Mouse (Mus musculus) embryonic fibroblast, embryonic 13.5 days (primary cell): ENCODE results near the gene Hbq1b.

Experiments used
- CTCF ChIP-seq: IDR thresholded peaks from 2 replicates; pipeline ENCODE4 v1.5.1; 2011; ENCODE audit warnings: mild to moderate bottlenecking, control low read depth, low read length, moderate library complexity, borderline replicate concordance; ENCODE audit not compliant: insufficient read depth
- POLR2A ChIP-seq: IDR thresholded peaks from 2 replicates; pipeline ENCODE4 v1.6.1; 2011; ENCODE audit warnings: low read depth, mild to moderate bottlenecking, control low read depth, low read length, moderate library complexity

GRCm38 (mm10) chr11:32278458-32278957 lies 8.3 kb upstream of the Hbq1b start:
- no peak for TF ChIP-seq CTCF
- TF ChIP-seq POLR2A: no peak
